ENCODE assay signal across 9 mouse cellular contexts in genomic region chr2:170201816-170202371, GRCm38 (mm10). TPM values are rescaled to one million over a fixed set of nuclear protein-coding genes. Genes with fewer than 3 reads are reported as not detected.
A peak's percentile ranks its signal among the peaks of the same experiment; 100 is the strongest.
DNase-seq lines count a peak whose midpoint lies in the region; ATAC-seq and TF ChIP-seq lines count a peak whose summit lies in the region.
"Had no signal": no experiment of that assay in that cellular context is flagged by ENCODE, and none has a peak within 500 bp of the region (broad histone marks: within the 10 kb centered on the region; RNA-seq: fewer than 3 reads in every experiment).

No protein-coding gene starts in this region.

- peaks cover 11 to 41% of the 10 kb centered on the region in 2 experiments for H3K4me1 ChIP-seq in CH12.LX (ENCODE audit: control insufficient read depth in 1 of 2, insufficient read depth in 2 of 2)
- H3K4me1 ChIP-seq in embryonic facial prominence, embryonic 10.5 days, result peaks cover 19% of the 10 kb centered on the region

- no peak overlapping the region for H3K4me2 ChIP-seq in CH12.LX (ENCODE audit: insufficient read depth, low read depth, poor library complexity, severe bottlenecking)
- H3K4me2 ChIP-seq: midbrain, embryonic 12.5 days had no signal

- TF ChIP-seq RAD21 in CH12.LX (IDR thresholded peaks at IDR 0.05; ENCODE audit: low read depth, low read length), result no peak

- WGBS in embryonic facial prominence, embryonic 10.5 days, result 73% methylated on average over 10 of the region's 10 CpGs

- TF ChIP-seq EP300 in CH12.LX (IDR thresholded peaks at IDR 0.05; ENCODE audit: low read length), result no peak

- H3K36me3 ChIP-seq in CH12.LX (replicated peaks in 1 of 2; ENCODE audit: control insufficient read depth in 1 of 2, insufficient read depth in 1 of 2, low read length in 1 of 2), result no peaks in the 10 kb centered on the region
- H3K36me3 ChIP-seq in embryonic facial prominence, embryonic 10.5 days (replicated peaks), result no peaks in the 10 kb centered on the region
- H3K36me3 ChIP-seq: hindbrain, embryonic 10.5 days; midbrain, embryonic 12.5 days had no signal

- no peaks in the 10 kb centered on the region for H3K9me3 ChIP-seq in CH12.LX (replicated peaks; ENCODE audit: low read length)
- no peaks in the 10 kb centered on the region for H3K9me3 ChIP-seq in embryonic facial prominence, embryonic 10.5 days
- H3K9me3 ChIP-seq: hindbrain, embryonic 10.5 days; midbrain, embryonic 12.5 days had no signal

- in situ Hi-C loops in CH12.LX (cut with MboI; ENCODE audit: low pct_ligation_motif_present, low pct_unique_long_range_greater_than_20kb, low sequenced_read_pairs), result no loop called here

- H3K9ac ChIP-seq in CH12.LX (ENCODE audit: insufficient read depth, low read depth), result no peak overlapping the region
- H3K9ac ChIP-seq: midbrain, embryonic 12.5 days had no signal

- peak overlapping the region in 1 of 3 experiments; percentile 48 for H3K4me3 ChIP-seq in CH12.LX (replicated peaks in 1 of 3; ENCODE audit: low read depth in 2 of 3, low read length in 2 of 3, poor library complexity in 1 of 3)
- no peak overlapping the region for H3K4me3 ChIP-seq in embryonic facial prominence, embryonic 10.5 days
- no peak overlapping the region for H3K4me3 ChIP-seq in left cerebral cortex, adult 2 months
- H3K4me3 ChIP-seq: hindbrain, embryonic 10.5 days; midbrain, embryonic 12.5 days had no signal

- peak; percentile 70 for ATAC-seq in megakaryocyte progenitor cell, adult 5-6 weeks (replicated peaks; ENCODE audit: poor library complexity)

- no peak overlapping the region for H3K27ac ChIP-seq in CH12.LX (ENCODE audit: insufficient read depth, low read depth)
- peak overlapping the region; percentile 40 for H3K27ac ChIP-seq in embryonic facial prominence, embryonic 10.5 days (replicated peaks)
- H3K27ac ChIP-seq in left cerebral cortex, adult 2 months, result no peak overlapping the region
- H3K27ac ChIP-seq: hindbrain, embryonic 10.5 days; midbrain, embryonic 12.5 days had no signal

- DNase-seq in 416B (ENCODE audit: low read depth) (peak; percentile 82), CH12.LX (ENCODE audit: extremely low read depth) (peak; percentile 60)
- DNase-seq in embryonic facial prominence, embryonic 10.5 days (ENCODE audit: low spot score), result no peak
- DNase-seq in layer of hippocampus, postnatal 25 days (ENCODE audit: extremely low spot score in 1 of 2, low spot score in 1 of 2), result no peak
- no peak for DNase-seq in T-cell, adult 2 months (ENCODE audit: low spot score)
- no peak for DNase-seq in left cerebral cortex, adult 2 months (ENCODE audit: extremely low spot score in 1 of 2, low spot score in 2 of 2)

- H3K79me2 ChIP-seq in CH12.LX (replicated peaks; ENCODE audit: control insufficient read depth, extremely low read depth, insufficient read depth, poor library complexity, severe bottlenecking), result no peaks in the 10 kb centered on the region

- intact Hi-C loops in left cerebral cortex, adult 2 months (cut with DNase I), result loop anchor here (5.0 kb wide), 1 partner anchor 55 kb away; the partner anchor contains the start of gene Zfp217

- H3K27me3 ChIP-seq in CH12.LX (replicated peaks), result no peaks in the 10 kb centered on the region
- no peaks in the 10 kb centered on the region for H3K27me3 ChIP-seq in embryonic facial prominence, embryonic 10.5 days (replicated peaks; ENCODE audit: low read depth, poor library complexity, severe bottlenecking)

- no peak for TF ChIP-seq CTCF in CH12.LX (conservative IDR thresholded peaks at IDR 0.05 in 1 of 2, IDR thresholded peaks at IDR 0.05 in 1 of 2; ENCODE audit: low read depth in 2 of 2, low read length in 2 of 2)
- TF ChIP-seq CTCF in left cerebral cortex, adult 2 months (IDR thresholded peaks at IDR 0.05), result no peak

- dilution Hi-C loops in CH12.LX (cut with MboI; ENCODE audit: extremely low pct_ligation_motif_present, extremely low pct_unique_long_range_greater_than_20kb, low sequenced_read_pairs), result no loop called here

- no peak for TF ChIP-seq POLR2A in CH12.LX (IDR thresholded peaks at IDR 0.05; ENCODE audit: low read depth, low read length)

TF ChIP-seq in CH12.LX, 34 proteins besides CTCF, POLR2A, EP300 and RAD21:
- no peak for TF ChIP-seq NELFE (IDR thresholded peaks at IDR 0.05; ENCODE audit: low read depth, low read length)
- no peak for TF ChIP-seq PAX5 (IDR thresholded peaks at IDR 0.05; ENCODE audit: low read length)
- TF ChIP-seq ZKSCAN1 (IDR thresholded peaks at IDR 0.05; ENCODE audit: borderline replicate concordance, low read depth, low read length), result no peak
- no peak for TF ChIP-seq ETS1 (conservative IDR thresholded peaks at IDR 0.05; ENCODE audit: low read depth, low read length)
- no peak for TF ChIP-seq MAZ (IDR thresholded peaks at IDR 0.05; ENCODE audit: low read depth, low read length)
- TF ChIP-seq ZC3H11A (IDR thresholded peaks at IDR 0.05; ENCODE audit: low read depth, low read length), result no peak
- no peak for TF ChIP-seq POLR2AphosphoS2 (IDR thresholded peaks at IDR 0.05; ENCODE audit: low read depth, low read length)
- no peak for TF ChIP-seq RCOR1 (conservative IDR thresholded peaks at IDR 0.05; ENCODE audit: low read depth, low read length)
- TF ChIP-seq MAFK (IDR thresholded peaks at IDR 0.05; ENCODE audit: insufficient replicate concordance, low read length), result 0 out of 2 replicates have a peak, but pooled peaks have one; percentile 14
- TF ChIP-seq ZNF384 (IDR thresholded peaks at IDR 0.05; ENCODE audit: low read depth, low read length), result no peak
- TF ChIP-seq BHLHE40 (IDR thresholded peaks at IDR 0.05; ENCODE audit: low read depth, low read length), result peak; percentile 83
TF ChIP-seq in CH12.LX: peak in this region for 2.

RNA-seq across cellular contexts. Expression of gene Zfp217, which starts 54.0 kb away (rescaled TPM):
- 9.3 and 10.0 TPM in 2 replicates for total RNA-seq in CH12.LX (2012; rRNA removed)
- 5.3 and 5.6 TPM in 2 replicates for total RNA-seq in CH12.LX (2014; rRNA removed)
- 11.1 and 12.1 TPM in 2 replicates for polyA plus RNA-seq in CH12.LX (2012; ENCODE audit: insufficient read length, low read depth)
- polyA plus RNA-seq in embryonic facial prominence, embryonic 10.5 days (2016; fragmentation: Nextera tagmentation; extraction: Ambion mirVana), result 3.9 and 4.2 TPM in 2 replicates
- 23.6 and 30.2 TPM in 2 replicates for total RNA-seq in megakaryocyte progenitor cell, adult 5-6 weeks (2015)
- 30.4 and 31.2 TPM in 2 replicates for total RNA-seq in megakaryocyte progenitor cell, adult 5-6 weeks (2017)
- 1 to 10 TPM; 2.6 to 5.4 TPM for total RNA-seq in layer of hippocampus, postnatal 25 days (2021)
- total RNA-seq in left cerebral cortex, adult 2 months (2021), result 1 to 10 TPM; 2.9 to 3.4 TPM

Comparison
In these comparisons a context has a peak if more than half of its experiments do, and no peak if none do; other contexts are left out.
1. DNase-seq: peak in 416B (single experiment) and CH12.LX (single experiment); none in embryonic facial prominence, embryonic 10.5 days (single experiment), layer of hippocampus, postnatal 25 days (0 of 2), T-cell, adult 2 months (single experiment) and left cerebral cortex, adult 2 months (0 of 2).